Mouse (Mus musculus): ENCODE results near the gene Olfml3.

The Olfml3 gene

DNA sequence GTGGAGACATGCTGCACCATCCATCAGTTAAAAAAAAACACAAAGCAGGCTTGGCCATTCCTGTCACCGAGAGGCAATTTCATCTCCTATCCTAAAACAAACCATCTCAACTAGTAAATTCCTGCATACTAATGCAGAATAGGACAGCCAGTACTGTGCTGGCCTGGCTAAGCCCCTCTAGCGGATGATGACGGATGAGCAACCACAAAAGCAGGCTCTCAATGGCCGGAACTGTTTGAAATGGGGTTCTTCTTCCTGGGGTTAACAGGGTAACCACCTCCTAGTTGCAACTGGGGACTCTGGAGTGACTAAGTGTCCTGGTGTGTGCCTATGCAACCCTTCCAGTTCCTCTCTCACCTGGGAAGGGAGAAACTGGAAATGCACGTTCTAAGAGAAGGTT lies 2.5 kb upstream of the Olfml3 start:
- DNase-seq (ENCODE audit: low read depth in 2 of 2, low spot score in 2 of 2), result peak in 1 of 2 experiments; percentile 12

DNA sequence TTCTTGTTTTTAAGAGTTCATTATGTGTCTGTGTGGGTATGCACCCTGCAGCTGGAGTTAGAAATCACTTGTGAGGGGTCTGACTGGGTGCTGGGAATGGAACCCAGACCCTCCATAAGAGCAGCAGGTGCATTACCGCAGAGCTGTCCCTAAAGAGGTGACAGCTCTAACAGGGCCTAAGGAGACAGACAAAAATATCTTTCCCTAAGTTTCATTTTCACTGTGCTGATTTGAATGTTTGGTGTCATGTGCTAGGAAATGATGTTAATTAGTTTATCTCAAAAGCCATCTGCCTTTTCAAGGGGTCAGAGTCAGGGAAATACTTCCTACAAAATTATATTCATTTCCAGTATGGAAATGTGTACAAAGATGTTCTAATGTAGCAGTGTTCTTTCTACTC lies 1.5 kb upstream of the Olfml3 start, which contains the start of gene Gm10964:
TSS of gene Gm10964 (plus strand) at position 38 of the 400 bp plus-strand sequence.
- no peak for DNase-seq (ENCODE audit: low read depth in 2 of 2, low spot score in 2 of 2)

DNA sequence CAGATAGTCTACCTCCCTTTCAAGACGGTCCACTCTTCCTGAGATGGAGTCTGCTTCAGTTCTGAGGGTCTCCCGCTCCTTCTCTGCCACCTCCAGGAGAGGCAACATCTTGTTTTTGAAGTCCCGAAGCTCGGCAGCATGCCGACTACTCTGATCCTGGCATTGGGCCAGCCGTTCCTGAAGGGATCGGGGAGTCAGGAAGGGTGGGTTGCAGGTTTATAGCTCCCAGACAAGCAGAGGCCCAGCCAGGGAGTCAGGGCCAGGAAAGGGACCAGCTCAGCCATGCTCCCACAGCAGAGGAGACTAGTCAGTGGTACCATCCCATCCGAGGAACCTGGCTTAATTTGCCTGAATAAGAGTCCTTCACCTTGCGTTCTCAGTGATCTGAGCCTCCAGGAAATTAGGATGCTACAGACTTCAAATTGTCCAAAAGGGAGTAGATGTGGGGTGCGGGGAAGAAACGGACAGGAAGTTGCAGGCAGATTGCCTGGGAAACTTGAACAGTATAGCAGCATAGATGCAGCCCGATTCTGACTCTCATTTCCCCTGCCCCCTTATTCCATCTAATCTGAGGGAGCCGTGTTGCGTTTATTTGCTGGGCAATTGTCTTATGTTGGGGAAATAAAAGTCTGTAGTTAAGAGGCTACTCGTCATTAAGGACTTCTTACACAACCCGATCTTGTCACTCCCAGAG lies 593 bp downstream of the Olfml3 start:
- no peak for DNase-seq (ENCODE audit: low read depth in 2 of 2, low spot score in 2 of 2)

DNA sequence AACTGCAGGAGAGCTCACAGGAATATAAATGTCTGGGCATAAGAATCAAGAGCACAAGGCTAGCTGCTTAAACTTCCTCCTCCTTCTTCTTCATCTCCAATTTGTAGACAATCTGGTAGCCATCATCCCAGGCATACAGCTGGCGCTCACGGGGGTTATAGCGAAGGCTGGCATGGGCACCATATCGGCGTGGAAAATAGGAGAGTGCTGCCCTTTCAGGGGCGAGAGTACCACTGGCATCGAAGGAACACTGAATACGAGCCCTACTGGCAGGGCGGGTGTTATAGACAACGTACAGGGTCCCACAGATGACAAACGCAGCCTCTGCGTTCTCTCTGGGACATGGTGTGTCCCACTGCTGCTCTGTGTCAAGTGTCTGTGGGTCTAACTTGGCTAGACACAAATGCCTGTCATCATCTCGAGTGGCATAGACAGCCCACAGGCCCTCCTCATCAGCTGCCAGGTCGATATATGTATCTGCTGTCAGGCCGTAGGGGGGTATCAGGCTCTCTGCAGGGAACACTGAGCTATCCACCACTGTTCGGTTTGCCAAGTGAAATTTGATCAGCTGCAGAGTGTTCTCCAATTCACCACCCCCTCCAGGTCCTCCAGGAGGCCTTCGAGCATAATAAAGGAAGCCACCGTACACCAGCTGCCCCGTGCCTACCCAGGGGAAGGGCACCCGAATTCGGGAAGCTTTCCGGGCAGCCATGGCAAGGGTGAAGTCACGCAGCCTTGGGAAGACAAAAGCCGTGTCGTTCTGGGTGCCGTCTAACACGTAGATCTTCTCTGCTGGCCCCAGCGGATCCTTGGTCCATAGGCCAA lies 1.8 kb downstream of the Olfml3 start:
- no peak for DNase-seq (ENCODE audit: low read depth in 2 of 2, low spot score in 2 of 2)

DNA sequence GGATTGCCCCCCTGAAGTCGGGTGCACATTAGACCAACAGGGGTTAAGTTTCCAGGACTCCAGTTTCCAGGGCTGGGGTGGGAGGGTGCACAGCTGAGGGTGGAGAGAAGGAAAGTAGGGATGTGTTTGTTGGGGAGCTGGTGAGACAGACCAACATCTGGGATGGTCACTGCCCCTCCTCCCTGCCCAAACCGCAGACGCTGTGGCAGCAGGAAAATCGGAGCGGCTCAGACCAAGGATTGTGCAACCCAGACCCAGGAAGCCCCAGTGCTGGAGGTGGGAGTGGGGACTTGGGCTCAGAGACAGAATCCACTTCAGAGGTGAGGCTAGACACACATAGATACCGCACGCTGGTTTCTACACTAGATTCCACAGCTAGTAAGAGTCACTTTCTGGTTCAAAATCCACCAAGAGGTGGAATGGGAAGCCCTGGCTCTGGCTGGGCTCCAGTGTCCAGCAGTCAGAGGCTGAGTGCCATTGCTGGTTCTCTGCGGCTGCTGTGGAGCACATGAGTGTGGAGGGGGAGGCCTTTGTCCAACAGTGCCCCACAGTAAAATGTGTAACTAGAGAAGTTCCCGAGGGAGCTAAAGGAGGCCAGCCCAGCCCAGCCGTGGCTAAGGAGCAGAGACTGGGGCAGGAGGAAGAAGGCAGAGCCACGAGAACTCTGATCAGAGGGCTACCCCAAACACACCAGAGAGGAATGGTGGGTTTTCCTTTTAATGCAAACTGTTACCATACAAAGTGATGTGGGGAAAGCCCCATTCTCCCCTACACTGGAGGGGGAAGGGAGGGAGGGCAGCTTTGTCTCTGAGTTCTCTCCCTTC lies 2.9 kb downstream of the Olfml3 start:
- no peak for DNase-seq (ENCODE audit: low read depth in 2 of 2, low spot score in 2 of 2)

DNA sequence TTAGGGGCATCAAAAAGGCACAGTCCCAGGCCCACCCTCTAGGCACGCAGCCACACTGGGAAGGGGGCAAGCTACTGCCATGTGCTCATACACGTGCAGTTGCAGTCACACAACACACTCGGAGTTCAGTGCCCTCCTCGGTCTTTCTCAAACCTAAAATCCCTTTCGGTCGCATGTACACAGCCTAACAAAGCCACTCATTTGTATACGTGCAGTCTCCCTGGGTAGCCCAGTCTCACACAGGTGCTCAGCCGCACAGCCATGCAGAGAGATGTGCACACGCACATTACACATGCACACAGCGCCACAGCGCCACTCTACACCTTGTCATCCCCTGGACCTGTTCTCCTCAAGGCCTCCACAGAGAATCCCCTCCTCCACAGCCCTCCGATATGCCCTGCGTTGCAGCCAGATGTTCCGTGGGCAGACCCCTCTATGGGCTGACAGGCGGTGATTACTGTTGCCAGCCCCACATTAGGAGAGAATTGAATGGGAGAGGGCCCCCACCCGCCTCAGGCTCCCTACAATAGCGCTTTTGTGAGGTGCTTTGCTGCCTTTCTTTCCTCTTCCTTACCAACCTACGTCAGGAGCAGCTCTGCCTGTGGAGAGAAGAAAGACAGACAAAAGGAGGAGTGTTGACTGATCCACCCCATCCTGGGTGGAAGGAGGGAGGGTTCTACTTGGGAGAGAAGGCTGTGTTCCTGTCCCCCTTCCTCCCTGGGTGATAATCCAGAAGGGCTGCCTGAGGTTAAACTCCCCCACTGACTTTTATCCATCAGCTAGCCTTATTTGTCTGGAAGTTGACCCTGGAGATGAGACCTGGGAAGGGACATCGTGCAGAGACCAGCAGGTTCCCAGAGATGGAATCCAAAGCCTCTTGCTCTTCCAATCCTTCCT lies 3.8 kb downstream of the Olfml3 start:
- no peak for DNase-seq (ENCODE audit: low read depth in 2 of 2, low spot score in 2 of 2)

DNA sequence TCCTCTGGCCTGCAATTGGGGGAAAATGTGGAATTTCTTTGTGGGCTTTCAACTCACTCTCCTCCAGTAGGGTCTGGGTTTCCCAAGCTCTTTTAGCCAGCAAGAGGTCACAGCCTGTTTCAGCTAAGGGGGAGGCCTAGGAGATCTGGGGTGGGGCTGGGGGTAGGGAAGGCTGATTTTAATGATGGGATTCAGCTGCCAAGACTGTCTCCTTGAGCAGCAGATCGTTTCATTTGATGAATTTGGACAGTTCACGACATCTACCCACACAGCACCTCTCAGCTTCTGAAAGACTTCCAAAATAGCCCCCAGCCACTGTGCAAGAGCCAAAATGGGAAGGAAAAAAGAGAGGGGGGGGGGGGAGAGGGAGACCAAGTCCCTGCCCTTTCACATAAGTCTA lies 4.6 kb downstream of the Olfml3 start:
- DNase-seq (ENCODE audit: low read depth in 2 of 2, low spot score in 2 of 2), result no peak

DNA sequence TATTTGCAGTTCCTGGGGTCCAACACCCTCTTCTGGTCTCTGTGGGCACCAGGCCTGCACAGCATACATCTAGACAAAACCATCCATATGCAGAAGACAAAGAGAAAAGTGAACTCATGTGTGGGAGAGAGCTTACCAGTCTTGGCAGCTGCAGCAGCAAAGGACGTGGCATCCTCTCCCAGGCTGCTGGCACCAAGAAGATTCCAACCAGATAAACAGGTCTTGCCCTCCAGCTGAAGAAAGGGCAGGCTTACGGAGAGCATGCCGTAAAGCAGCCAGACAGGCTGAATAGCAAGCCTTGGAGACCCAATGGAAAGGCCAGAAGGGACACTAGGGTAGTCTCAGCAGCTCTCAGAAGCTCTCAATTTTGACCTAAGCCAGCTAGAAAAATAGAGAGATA lies 5.7 kb downstream of the Olfml3 start:
- no peak for DNase-seq (ENCODE audit: low read depth in 2 of 2, low spot score in 2 of 2)

DNA sequence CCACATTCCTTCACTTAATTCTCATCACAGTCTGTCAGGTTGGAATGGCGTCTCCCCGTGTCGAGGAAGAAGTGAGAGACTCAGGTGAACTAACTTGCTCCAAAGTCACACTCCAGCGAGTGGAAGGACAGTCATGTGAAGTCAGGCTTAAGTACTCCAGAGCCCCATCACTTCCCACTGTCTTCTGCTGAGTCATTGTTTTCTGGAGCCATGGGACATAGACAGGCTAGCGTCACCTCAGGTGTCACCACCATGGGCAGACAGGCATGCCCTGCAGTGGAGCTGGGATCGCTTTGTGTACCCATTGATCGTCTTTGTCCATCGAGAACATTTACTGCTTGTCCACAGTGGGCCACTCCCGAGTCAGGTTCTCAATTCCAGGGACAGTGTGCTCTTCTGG lies 8.0 kb downstream of the Olfml3 start:
- no peak for DNase-seq (ENCODE audit: low read depth in 2 of 2, low spot score in 2 of 2)

DNA sequence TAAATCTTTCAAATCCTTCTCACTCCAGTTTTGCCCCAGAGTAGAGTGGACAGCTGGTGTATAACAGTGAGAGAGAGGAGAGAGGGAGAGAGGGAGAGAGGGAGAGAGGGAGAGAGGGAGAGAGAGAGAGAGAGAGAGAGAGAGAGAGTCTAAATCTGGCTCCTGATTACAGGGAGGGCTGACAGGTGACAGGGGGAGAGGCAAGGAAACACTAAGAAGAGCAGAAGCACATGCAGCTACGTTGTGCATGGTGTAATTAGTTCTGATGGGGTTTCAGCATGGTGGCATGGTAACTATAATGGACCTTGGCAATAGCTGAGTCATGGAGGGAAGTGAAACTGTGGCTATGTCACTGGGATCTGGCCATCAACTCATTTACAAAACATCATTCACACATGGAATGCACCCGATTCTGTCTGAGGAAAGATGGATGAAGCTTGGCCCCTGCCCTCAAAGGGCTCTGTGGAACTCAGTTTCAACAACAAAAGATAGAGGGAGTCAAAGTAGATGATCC lies 9.9 kb downstream of the Olfml3 start:
- DNase-seq (ENCODE audit: low read depth in 2 of 2, low spot score in 2 of 2), result no peak

DNA sequence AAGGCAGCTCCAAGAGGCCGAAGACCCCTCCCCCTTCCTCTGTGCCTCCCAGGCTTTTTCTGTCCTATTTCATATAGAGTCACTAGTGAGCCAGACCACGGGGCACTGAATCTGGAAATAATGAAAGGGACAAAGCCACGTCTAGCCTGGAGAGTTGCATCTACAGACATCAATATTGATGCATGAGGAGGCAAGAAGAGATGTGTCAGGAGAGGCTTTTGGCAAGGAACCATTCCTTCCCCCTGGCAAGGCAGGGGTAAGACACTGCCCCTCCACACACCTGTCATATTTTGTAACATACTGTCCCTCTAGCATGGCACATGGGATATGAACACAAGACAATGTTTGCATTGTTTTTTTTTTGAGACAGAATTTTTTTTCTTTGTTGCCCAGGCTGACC lies 11.2 kb downstream of the Olfml3 start:
- DNase-seq (ENCODE audit: low read depth in 2 of 2, low spot score in 2 of 2), result no peak

DNA sequence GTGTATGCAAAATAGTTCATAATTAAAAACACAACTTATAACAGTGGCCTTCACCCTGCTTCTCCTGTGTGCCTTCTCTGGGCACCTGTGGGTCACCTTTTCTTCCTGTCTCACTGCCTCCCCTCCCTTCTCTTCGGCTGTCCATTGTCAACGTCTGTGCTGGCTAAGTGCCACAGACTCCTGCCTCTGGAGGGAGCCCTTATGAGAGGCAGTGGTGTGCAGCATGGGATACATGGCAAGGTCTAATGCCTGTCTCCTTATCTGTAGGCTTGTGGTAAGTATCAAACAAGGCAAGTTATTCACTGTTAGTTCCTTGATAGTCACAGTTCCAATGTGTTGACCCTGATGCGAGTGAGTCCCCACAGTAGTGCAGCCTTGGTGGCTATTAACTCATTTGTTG lies 13.7 kb downstream of the Olfml3 start:
- no peak for DNase-seq (ENCODE audit: low read depth in 2 of 2, low spot score in 2 of 2)

DNA sequence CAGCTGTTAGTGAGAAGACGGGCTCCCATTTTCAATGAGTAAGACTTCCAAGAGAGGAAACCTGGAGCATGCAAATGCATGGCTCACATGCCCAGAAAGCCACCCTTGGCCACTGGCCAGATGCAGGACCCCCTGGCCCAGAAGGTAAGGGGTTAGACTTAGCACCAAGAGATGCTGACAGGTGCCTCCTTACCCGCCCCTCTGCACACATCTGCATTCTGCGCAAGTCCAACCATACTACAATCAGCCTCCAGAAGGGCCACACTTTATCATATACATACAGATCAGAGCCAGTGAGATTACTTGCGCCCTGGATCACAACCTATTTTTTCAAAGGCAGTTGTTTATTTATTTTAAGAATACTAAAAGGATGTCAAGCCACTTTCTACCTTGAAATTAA lies 19.1 kb downstream of the Olfml3 start:
- no peak for DNase-seq (ENCODE audit: low read depth in 2 of 2, low spot score in 2 of 2)

DNA sequence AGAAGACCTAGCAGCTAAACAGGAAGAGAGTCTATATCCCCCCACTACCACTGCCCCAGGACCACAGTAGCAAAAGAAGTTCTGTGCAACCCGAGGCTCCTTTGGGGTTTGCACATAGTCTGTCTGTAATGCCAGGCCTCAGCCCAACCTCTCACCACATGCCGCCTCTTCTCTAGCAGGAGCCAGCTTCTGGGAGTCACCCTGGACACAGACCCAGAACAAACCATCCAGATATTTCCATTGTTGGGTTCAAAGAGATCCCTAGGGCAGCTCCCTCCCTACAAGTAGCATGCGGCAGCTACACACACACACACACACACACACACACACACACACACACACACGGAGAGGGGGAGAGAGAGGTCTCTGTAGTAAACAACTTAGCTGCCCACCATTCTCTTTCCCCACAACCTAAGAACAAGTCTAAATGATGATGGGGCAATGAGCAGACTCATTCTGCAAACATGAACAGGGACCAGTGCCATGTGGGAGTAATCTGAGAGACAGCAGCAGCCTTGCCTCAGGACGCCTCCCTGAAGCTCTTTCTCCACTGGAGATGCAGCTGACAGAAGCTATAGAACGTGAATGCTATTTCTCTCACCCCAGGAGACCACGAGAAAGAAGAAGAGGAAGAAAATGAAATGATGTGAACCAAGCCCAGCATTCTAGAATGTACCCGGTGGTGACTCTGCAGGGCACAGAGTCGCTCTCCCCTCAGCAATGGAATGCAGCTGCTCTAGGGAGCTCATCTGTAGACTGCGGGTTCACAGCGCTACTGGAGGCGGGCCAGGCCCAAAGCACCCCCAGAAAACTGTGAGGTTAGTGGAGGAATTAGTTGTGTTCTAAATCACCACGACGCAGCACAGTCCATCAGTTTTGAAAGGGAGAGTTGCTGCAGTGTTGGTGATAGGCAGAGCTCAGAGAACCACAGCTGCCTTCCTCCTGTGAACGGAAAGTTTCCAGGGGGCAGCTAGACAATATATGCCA lies 20.7 kb downstream of the Olfml3 start:
- no peak for DNase-seq (ENCODE audit: low read depth in 2 of 2, low spot score in 2 of 2)

DNA sequence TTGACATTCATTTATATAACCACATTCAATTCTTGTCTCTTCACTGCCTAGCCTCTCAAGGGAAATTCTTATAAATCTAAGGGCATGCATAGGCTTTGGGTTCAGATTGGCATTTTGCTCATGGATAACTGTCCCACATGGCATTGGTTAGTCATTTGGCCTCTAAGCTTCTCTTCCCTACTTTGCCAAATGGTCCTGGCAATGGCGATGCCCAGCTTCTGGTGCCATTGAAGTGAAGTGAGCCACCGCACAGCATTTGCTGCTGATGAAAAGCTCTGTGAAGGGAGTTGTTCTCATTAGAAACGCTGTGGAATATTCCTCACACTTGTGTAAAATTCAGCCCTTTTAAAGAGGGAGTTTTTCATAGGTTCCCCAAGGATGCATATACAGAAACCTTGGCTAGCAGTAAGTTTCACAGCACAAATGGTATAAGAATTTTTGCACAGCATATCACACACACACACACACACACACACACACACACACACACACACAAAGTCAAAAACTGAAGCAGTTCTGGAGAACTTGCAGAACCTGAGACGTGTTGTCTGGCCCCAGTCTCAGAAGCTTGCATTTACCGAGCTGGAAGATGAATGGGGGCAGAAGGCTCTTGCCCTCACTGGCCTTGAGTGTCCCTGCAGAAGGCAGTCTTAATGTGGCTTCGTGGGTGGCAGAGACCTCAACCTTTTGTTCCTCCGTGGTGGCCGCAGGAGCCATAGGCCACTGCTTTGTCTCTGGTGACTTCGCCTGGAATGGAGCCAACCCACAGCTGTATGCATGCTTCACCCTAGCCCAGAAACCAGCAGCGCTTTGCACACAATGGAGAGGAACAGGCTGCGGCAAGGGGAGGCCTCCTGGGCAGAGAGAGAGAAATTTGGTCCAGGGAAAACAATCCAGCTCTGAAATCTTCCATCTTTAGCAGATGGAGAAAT lies 21.8 kb downstream of the Olfml3 start:
- DNase-seq (ENCODE audit: low read depth in 2 of 2, low spot score in 2 of 2), result no peak

DNA sequence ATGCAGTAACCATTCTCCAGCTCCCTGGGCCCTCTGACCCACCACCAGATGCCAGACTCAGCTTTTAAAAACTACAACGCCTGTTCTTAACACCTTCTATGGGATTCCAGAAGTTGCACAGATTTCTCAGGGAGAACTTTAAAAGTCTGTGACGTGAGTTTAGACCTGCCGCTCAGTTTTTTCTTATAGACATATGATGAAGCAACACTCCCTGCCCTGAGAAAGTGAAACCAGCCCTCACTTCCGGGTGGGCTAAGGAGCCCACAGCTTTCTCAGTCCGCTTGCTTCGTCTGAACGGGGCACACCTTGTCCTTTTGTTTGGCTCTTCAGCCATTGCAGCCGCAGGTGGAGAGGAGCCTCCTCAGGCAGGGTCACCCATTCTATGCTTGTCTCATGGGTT lies 22.9 kb downstream of the Olfml3 start:
- no peak for DNase-seq (ENCODE audit: low read depth in 2 of 2, low spot score in 2 of 2)

DNA sequence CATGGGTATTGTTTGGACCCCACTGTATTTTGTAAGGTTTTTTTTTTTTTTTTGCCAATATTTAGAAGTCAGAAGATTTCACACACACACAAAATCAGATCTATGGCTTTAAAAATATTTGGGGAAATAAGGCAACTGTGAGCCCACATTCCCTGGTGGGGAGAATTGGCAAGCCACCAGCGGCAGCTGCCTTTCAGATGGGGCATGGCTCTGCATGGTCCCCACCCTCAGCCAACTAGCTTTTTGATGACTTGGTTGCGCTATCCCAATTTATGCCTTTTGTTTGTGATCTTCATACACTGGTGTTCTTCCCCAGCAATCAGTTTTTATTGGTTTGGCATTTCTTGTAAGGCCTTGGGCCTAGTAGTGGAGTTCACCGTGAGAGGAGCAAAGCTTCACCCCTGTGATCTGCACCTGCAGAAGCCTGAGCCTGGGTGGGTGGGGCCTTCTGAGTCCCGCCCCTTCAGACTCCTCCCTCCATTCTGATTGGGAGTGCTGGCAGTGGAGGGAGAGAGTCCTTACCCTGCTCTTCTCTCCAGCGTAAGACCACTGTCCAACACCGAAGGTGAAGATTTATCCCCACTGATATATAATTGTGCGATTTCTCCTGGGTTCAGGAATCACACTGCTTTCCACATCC lies 23.4 kb downstream of the Olfml3 start:
- no peak for DNase-seq (ENCODE audit: low read depth in 2 of 2, low spot score in 2 of 2)

DNA sequence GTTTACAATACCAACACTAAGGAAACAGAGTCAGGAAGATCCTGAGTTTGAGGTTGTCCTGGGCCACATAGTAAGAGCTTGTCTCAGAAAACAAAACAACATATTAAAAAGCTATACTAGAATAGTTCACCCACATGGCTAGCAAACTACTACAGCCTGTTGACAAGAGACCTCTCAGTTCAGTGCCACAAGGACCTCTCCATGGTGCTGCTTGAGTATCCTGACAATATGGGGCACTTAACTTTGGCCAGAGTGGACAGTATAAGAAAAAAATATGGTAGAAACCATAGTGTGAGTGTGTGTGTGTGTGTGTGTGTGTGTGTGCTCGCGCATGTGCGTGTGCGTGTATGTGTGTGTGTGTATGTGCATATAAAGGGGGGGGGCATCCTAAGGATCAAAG lies 25.6 kb downstream of the Olfml3 start:
- DNase-seq (ENCODE audit: low read depth in 2 of 2, low spot score in 2 of 2), result no peak

All from CD8-positive naive resting alpha-beta T cell, adult 2 months (primary cell).